Mouse (Mus musculus) spleen, adult 2 months (tissue): Measurements from ENCODE around the gene Ccdc13.

ENCODE experiments used
- CTCF ChIP-seq: fragments of 200-500 bp; IDR thresholded peaks from 2 replicates; pipeline ENCODE4 v1.5.1; 2011; ENCODE audit warnings: mild to moderate bottlenecking, inconsistent platforms; ENCODE audit not compliant: insufficient read depth, insufficient read length, insufficient replicate concordance; ENCODE audit errors: extremely low read depth
- POLR2A ChIP-seq: fragments of 200-500 bp; IDR thresholded peaks from 2 replicates; pipeline ENCODE4 v1.6.1; 2011; ENCODE audit warnings: low read depth, low read length, inconsistent platforms

GRCm38 (mm10) chr9:121791206-121791605, 48.1 kb downstream of the Ccdc13 start:
- TF ChIP-seq CTCF (no peak), POLR2A (no peak)
